Mouse (Mus musculus): Measurements from ENCODE around the gene Tlcd1. TPM values are rescaled to one million over a fixed set of nuclear protein-coding genes. Genes with fewer than 3 reads are reported as not detected.

Tlcd1 gene
- total RNA-seq, 2 experiments from 2014 or later: 6.1 to 7.5 TPM

GRCm38 (mm10) chr11:78160171-78160570, 16.3 kb upstream of the Tlcd1 start:
- DNase-seq: no peak

GRCm38 (mm10) chr11:78160675-78161074, 15.8 kb upstream of the Tlcd1 start:
- intact Hi-C loops (cut with DNase I): loop anchor here (5.0 kb wide), 2 partner anchors 78 to 98 kb away; partner anchors contain the start of gene Eral1
- no peak for DNase-seq

More at GRCm38 (mm10) chr11:78160171-78160570, 16.3 kb upstream of the Tlcd1 start:
- intact Hi-C loops (cut with DNase I): loop anchor here (5.0 kb wide), 2 partner anchors 78 to 98 kb away; partner anchors contain the start of gene Eral1

DNA sequence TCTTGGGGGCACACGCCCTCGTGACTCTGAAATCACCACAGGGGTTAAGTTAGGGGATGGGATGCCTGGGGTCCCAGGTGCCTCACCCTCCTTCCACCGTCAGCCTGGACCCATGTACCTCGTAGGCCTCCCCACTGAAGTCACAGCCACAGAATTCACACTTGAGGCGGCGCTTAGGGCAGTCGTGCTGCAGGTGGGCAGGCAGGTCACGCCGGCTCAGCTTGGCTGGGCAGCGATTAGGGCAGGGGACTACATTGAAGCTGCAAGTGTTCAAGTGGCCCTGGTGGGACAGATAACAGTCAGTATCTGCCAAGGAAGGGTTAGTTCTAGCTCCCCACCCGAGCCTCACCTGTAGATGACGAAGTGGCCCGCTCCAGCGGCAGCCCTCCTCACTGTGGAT, 15.3 kb upstream of the Tlcd1 start:
- DNase-seq: no peak
- intact Hi-C loops (cut with DNase I): loop anchor here (5.0 kb wide), 2 partner anchors 79 to 99 kb away; partner anchors contain the start of gene Eral1

DNA sequence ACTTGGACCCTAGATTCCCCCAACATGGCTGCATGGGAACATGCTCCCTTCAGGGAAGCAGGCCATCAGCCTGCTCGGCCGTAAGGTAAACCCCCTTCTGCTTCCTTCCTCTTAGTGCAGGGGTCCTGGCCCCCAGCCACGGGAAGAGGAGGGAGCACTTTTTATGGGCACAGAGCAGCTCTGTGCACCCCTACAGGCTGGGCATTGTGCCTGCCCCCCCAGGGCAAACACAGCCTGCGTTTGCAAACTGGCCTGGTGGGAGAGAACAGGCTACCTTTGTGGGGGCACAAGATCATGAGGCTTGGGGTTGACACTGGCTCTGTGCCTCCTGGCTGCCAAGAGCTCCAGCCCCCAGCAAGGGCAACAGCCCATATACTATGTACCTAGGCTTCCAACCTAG, 14.5 kb upstream of the Tlcd1 start:
- intact Hi-C loops (cut with DNase I): loop anchor here (5.0 kb wide), 2 partner anchors 80 to 100 kb away; partner anchors contain the start of gene Eral1
- no peak for DNase-seq

DNA sequence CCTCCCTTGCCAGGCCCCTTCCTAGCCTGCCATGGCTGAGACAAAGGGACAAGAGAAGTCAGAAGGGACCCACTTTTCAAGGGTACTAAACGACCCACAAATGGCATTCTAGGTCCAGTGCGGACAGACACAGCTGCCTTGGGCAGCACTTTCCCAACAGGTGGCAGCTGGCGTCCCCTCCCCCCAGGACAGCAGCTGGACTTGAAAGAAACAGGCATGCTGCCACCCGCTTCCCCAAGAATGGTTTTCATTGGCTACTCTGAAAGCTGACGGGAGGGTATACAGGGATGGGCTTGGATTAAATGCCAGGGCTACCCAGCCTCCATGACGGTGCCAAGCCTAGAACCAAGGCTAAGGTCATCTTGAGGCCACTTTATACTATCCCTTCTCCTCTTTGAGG, 14.0 kb upstream of the Tlcd1 start:
- DNase-seq: no peak
- intact Hi-C loops (cut with DNase I): loop anchor here (5.0 kb wide), 2 partner anchors 80 to 100 kb away; partner anchors contain the start of gene Eral1

- DNase-seq: no peak
- intact Hi-C loops (cut with DNase I): loop anchor here (5.0 kb wide), 2 partner anchors 81 to 101 kb away; partner anchors contain the start of gene Eral1
Observed at GRCm38 (mm10) chr11:78163045-78163444, 13.5 kb upstream of the Tlcd1 start.

DNA sequence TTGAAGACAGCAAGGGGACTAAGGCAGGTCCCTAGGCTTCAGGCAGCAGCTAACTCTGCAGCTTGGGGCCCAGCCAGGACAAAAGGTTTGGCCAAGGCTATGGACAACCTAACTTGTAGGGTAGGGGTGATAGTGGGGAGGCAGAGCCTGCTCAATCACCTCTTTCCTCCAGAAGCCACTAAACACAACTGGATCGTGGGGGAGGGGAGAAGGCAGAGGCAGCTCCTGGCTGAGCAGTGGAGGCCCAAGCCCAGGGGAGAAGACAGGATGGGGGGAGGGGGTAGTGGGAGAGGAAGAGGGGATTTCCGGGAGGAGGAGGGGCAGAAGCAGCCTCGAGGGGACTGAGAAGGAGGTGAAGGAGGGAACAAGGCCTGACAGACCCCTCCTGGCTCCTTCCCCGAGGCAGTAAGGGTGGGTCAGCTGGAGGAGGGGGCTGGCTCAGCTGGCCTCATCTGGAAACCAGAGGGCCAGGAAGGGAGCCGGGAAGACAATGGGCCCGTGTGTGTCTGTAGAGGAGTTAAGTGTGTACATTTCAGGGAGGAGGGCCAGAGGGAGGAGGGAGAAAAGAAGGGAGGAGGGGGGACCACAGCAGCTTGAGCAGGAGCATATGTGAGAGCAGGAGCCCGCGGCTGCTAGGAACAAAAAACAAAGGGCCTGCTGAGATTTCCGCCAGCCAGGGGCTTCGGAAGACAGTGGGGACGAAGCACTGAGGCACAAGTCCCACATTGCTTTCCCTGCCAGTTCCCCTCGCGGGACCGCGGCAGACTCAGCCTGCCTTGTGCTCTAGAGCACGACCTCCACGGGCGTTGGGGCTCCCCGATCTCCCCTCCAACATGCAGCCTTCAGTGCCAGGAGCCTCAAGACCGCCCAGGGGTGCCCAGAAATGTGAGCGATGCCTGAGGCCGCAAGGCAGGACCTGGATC, 12.6 kb upstream of the Tlcd1 start:
- intact Hi-C loops (cut with DNase I): loop anchor here (5.0 kb wide), 2 partner anchors 82 to 102 kb away; partner anchors contain the start of gene Eral1
- DNase-seq: peak; percentile 53 to 62

GRCm38 (mm10) chr11:78164604-78164923, 11.9 kb upstream of the Tlcd1 start:
- intact Hi-C loops (cut with DNase I): loop anchor here (5.0 kb wide), 2 partner anchors 82 to 102 kb away; partner anchors contain the start of gene Eral1
- no peak for DNase-seq

- intact Hi-C loops (cut with DNase I): loop anchor here (5.0 kb wide), 2 partner anchors 83 to 103 kb away; partner anchors contain the start of gene Eral1
- peak; percentile 86 to 88 for DNase-seq
Observed at GRCm38 (mm10) chr11:78164924-78165760, 11.4 kb upstream of the Tlcd1 start, which contains the start of gene Traf4. Gene Traf4 (minus strand): TSS chr11:78165589.

- DNase-seq: no peak
- intact Hi-C loops (cut with DNase I): no loop called here
Observed at GRCm38 (mm10) chr11:78165761-78166109, 10.8 kb upstream of the Tlcd1 start.

DNA sequence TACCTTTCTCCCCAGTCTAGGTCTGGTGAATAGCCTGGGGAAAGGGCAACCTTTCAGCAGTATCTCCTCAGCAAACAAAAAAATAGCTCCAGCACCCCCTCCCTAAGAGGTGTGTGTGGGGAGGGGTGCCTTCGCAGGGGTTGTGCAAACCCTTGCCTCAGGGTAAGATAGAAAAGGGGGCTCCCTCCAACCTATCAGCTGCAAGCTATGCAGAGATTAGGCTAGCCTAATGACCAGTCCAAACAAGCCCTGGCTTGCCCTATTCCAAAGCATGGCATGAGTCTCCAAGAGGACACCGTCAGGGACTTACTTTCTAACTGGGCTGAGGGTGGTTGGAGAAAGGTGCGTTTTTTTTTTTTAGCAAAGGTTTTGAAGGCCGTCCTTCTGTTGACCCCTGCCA, 10.3 kb upstream of the Tlcd1 start:
- no peak for DNase-seq
- intact Hi-C loops (cut with DNase I): no loop called here

DNA sequence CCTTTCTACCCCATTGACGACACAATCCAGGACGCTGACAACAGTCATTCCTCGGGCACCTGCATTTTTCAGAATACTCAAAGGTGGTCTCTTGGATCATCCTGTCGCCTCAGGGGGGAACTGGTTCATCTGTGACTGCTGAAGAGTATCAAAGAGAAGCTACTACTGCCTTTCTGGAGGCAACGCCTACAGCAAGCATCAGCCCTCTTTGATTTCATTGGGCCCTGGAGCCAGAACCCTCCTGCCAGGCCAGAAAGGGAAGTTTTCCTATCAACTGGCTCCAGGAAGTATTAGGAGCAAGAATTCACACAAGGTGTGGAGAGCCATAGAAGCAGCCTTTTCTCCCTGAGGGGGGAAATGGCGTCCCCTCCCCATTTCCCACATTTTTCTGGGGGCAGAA, 9.9 kb upstream of the Tlcd1 start:
- intact Hi-C loops (cut with DNase I): no loop called here
- DNase-seq: no peak

DNA sequence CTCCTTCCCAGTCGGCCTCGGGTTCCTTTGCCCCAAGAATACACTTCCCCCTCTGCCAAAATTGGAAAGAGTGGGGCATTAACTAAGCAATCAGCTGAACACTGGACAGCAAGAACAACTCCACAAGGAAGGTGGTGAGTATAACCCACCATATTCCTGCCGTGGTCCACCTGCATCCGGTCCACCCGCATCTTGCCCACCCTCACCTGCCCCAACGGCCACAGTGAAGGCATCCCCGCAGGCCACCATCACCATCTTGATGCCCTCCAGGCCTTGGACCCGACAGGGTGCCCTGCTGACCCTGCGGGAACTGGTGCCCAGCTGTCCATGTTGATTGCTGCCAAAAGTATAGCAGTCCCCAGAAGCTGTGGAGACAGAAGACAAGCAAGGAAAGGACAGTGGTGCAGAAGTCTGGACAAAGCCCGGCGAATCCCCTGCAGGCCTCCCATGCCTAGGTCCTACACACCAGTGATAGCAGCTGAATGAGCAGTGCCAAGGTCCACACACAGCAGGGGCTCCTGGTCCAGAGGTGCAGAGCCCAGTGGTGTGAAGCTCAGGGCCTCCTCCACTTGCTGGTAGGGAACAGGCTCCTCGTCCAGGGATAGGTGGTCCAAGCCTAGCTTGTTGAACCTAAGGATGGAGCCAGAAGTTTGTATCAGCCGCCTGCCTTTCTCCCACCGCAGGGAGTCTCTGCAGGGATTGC, 9.1 kb upstream of the Tlcd1 start:
- intact Hi-C loops (cut with DNase I): no loop called here
- no peak for DNase-seq

GRCm38 (mm10) chr11:78168541-78169468, 7.7 kb upstream of the Tlcd1 start:
- DNase-seq: no peak
- intact Hi-C loops (cut with DNase I): no loop called here

DNA sequence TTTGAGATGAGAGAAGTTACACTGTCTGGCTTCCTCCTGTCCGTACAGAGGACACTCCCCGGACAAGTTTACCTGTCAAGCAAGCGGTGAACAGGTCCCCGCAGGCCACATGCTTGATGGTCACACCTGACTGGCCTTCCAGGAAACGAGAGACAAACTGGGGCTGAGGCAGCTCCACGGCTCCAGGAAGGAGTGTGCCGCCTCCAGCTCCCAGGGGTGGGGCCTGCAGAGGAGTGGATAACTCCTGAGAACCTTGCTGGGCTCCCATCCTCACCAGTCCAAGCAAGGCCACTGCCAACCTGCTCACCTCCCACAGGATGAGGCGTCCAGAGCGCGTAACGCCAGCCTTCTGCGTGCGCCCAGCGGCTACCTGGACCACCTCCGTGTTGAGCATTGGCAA, 6.2 kb upstream of the Tlcd1 start:
- intact Hi-C loops (cut with DNase I): loop anchor here (10.0 kb wide), 1 partner anchor 346 kb away; no protein-coding TSS in a partner anchor
- no peak for DNase-seq

GRCm38 (mm10) chr11:78171328-78171727, 5.2 kb upstream of the Tlcd1 start:
- DNase-seq: no peak

DNA sequence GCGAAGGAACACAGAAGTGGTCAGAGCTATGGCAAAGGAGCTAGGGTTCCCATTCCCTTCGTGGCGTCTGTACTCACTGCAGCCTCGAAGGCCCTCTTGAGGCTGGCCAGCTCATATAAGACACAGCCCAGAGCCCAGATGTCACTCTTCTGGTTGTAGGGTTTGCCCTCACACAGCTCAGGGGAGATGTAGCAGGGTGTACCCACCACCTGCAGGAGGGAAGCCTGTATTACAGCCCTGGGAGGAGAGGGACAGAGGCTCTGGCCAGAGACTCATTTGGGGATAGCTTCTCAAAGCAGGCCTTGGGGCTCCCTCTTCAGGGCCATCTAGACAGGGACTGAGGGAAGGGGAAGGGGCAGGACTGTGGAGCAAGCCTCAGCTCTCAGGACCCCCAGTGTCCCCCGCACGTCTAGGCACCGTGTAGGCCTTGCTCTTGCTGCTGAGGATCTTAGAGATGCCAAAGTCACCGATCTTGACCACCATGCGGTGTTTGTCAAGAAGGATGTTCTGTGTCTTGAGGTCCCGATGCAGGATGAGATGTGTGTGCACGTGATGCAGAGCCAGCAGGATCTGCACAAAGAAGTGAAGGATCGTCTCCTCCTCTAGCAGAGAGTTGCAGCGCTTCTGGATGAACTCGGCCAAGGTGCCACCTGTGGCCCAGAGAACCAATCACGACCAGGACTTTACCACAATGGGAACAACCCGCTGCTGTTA, 4.3 kb upstream of the Tlcd1 start:
- no peak for DNase-seq
- intact Hi-C loops (cut with DNase I): loop anchor here (10.0 kb wide), 1 partner anchor 347 kb away; no protein-coding TSS in a partner anchor

More at GRCm38 (mm10) chr11:78171328-78171727, 5.2 kb upstream of the Tlcd1 start:
- intact Hi-C loops (cut with DNase I): loop anchor here (10.0 kb wide), 1 partner anchor 347 kb away; no protein-coding TSS in a partner anchor

GRCm38 (mm10) chr11:78172748-78173383, 3.6 kb upstream of the Tlcd1 start:
- intact Hi-C loops (cut with DNase I): loop anchor here (10.0 kb wide), 1 partner anchor 348 kb away; no protein-coding TSS in a partner anchor
- no peak for DNase-seq
